Mouse (Mus musculus) left cerebral cortex, adult 8-10 months (tissue): Measurements from ENCODE around the gene Ccl6. TPM values are rescaled to one million over a fixed set of nuclear protein-coding genes. Genes with fewer than 3 reads are reported as not detected.
"Not testable (repeated sequence)": the region's sequence is repeated elsewhere in the genome, so short reads cannot be mapped to it uniquely, and the experiment has no call there.

ENCODE experiments used
- DNase-seq, 2 experiments: peaks; one replicate each; pipeline ENCODE4 v3.0.0; 2022; ENCODE audit warnings: low spot score in 2 of 2
- total RNA-seq, 4 experiments: library from RNA; stranded (reverse); gene quantifications; 2 replicates each; pipeline ENCODE4 v1.2.4; 2022

Ccl6 gene
- total RNA-seq, 4 experiments from 2014 or later = 0.65 to 29.6 (median 13.0) TPM

GRCm38 (mm10) chr11:83563754-83564153 is 29.1 kb downstream of the Ccl6 start:
- DNase-seq = peak in 1 of 2 experiments; percentile 10

- no peak for DNase-seq
Measured at GRCm38 (mm10) chr11:83562311-83562887, 30.5 kb downstream of the Ccl6 start.

GRCm38 (mm10) chr11:83560405-83560804 is 32.5 kb downstream of the Ccl6 start:
- no peak for DNase-seq

GRCm38 (mm10) chr11:83557074-83557473 is 35.8 kb downstream of the Ccl6 start:
- no peak for DNase-seq

GRCm38 (mm10) chr11:83556085-83556781 is 36.7 kb downstream of the Ccl6 start:
- no peak for DNase-seq

GRCm38 (mm10) chr11:83551668-83552067 is 41.2 kb downstream of the Ccl6 start:
- DNase-seq = no peak

GRCm38 (mm10) chr11:83551037-83551436 is 41.9 kb downstream of the Ccl6 start:
- not testable (repeated sequence) for DNase-seq

- no peak for DNase-seq
Measured at GRCm38 (mm10) chr11:83550186-83550632, 42.7 kb downstream of the Ccl6 start.

GRCm38 (mm10) chr11:83544214-83544613 is 48.7 kb downstream of the Ccl6 start:
- DNase-seq = no peak

- no peak for DNase-seq
Measured at GRCm38 (mm10) chr11:83541415-83541814, 51.5 kb downstream of the Ccl6 start.

- DNase-seq = no peak
Measured at GRCm38 (mm10) chr11:83540931-83541330, 52.0 kb downstream of the Ccl6 start.

GRCm38 (mm10) chr11:83538705-83539314 is 54.1 kb downstream of the Ccl6 start:
- no peak for DNase-seq

Other genes starting within 250 kb of the Ccl6 start
- 100 to 1,000 TPM; 253 to 298 (median 277) TPM for gene Rasl10b, start 183.9 kb downstream of the Ccl6 start, total RNA-seq
- under 1 TPM in 3 of 4 experiments, not detected in 1; 0.11 to 0.27 (median 0.14) TPM for gene Gas2l2, start 163.6 kb downstream of the Ccl6 start, total RNA-seq
- gene 1700020L24Rik, start 155.4 kb downstream of the Ccl6 start, total RNA-seq = 1 to 10 TPM in 1 of 4 experiments, under 1 TPM in 2, not detected in 1; 0.59 to 1.3 (median 0.80) TPM
- 1 to 10 TPM; 3.7 to 5.0 (median 4.2) TPM for gene Mmp28, start 130.0 kb downstream of the Ccl6 start, total RNA-seq
- 10 to 100 TPM; 50.1 to 67.1 (median 54.3) TPM for gene Taf15, start 120.0 kb downstream of the Ccl6 start, total RNA-seq
- not detected for gene Heatr9, start 70.9 kb downstream of the Ccl6 start, total RNA-seq
- gene Ccl5, start 62.6 kb downstream of the Ccl6 start, total RNA-seq = 1 to 10 TPM in 1 of 4 experiments, not detected in 3; 1.1 TPM
- 10 to 100 TPM in 1 of 4 experiments, 1 to 10 TPM in 3; 2.9 to 10.8 (median 5.0) TPM for gene Ccl9, start 14.5 kb downstream of the Ccl6 start, total RNA-seq
- not detected for gene Rpl9-ps1, start 52.5 kb upstream of the Ccl6 start, total RNA-seq
- gene Ccl3, start 56.3 kb upstream of the Ccl6 start, total RNA-seq = 10 to 100 TPM in 1 of 4 experiments, 1 to 10 TPM in 1, under 1 TPM in 1, not detected in 1; 0.51 to 10.8 (median 8.0) TPM
- 1 to 10 TPM in 2 of 4 experiments, not detected in 2; 2.9 to 5.1 TPM for gene Ccl4, start 69.5 kb upstream of the Ccl6 start, total RNA-seq
- gene Wfdc17, start 110.9 kb upstream of the Ccl6 start, total RNA-seq = 1 to 10 TPM in 1 of 4 experiments, not detected in 3; 1.6 TPM
- 1 to 10 TPM in 2 of 4 experiments, under 1 TPM in 1, not detected in 1; 0.98 to 1.9 (median 1.9) TPM for gene Wfdc18, start 115.9 kb upstream of the Ccl6 start, total RNA-seq
- gene Wfdc21, start 153.9 kb upstream of the Ccl6 start, total RNA-seq = not detected
- gene Heatr6, start 160.6 kb upstream of the Ccl6 start, total RNA-seq = 10 to 100 TPM; 15.9 to 17.7 (median 16.5) TPM